Mouse (Mus musculus) frontal cortex, postnatal 25 days (tissue): ENCODE results near the gene Prim2.

ENCODE experiments used
- DNase-seq, 2 experiments: peaks; one replicate each; pipeline ENCODE4 v3.0.0; 2022; ENCODE audit warnings: low spot score in 2 of 2

Prim2 gene

GRCm38 (mm10) chr1:33604087-33604699, 65.4 kb downstream of the Prim2 start:
- DNase-seq: no peak

GRCm38 (mm10) chr1:33599698-33600097, 69.9 kb downstream of the Prim2 start:
- no peak for DNase-seq

- no peak for DNase-seq
Measured at GRCm38 (mm10) chr1:33599019-33599667, 70.5 kb downstream of the Prim2 start.

GRCm38 (mm10) chr1:33597043-33597442, 72.6 kb downstream of the Prim2 start:
- no peak for DNase-seq

GRCm38 (mm10) chr1:33595936-33596335, 73.7 kb downstream of the Prim2 start:
- DNase-seq: no peak

- DNase-seq: no peak
Measured at GRCm38 (mm10) chr1:33594966-33595365, 74.6 kb downstream of the Prim2 start.

- DNase-seq: no peak
Measured at GRCm38 (mm10) chr1:33593718-33594388, 75.7 kb downstream of the Prim2 start.

- DNase-seq: no peak
Measured at GRCm38 (mm10) chr1:33591997-33592608, 77.5 kb downstream of the Prim2 start.

- DNase-seq: no peak
Measured at GRCm38 (mm10) chr1:33590556-33591411, 78.8 kb downstream of the Prim2 start.

- DNase-seq: no peak
Measured at GRCm38 (mm10) chr1:33589531-33589930, 80.1 kb downstream of the Prim2 start.

GRCm38 (mm10) chr1:33588557-33588956, 81.0 kb downstream of the Prim2 start:
- no peak for DNase-seq

- DNase-seq: no peak
Measured at GRCm38 (mm10) chr1:33584590-33584978, 85.0 kb downstream of the Prim2 start.

- DNase-seq: no peak
Measured at GRCm38 (mm10) chr1:33583817-33584589, 85.6 kb downstream of the Prim2 start.

GRCm38 (mm10) chr1:33578593-33578992, 91.0 kb downstream of the Prim2 start:
- DNase-seq: no peak

- no peak for DNase-seq
Measured at GRCm38 (mm10) chr1:33574459-33574858, 95.1 kb downstream of the Prim2 start.

GRCm38 (mm10) chr1:33565764-33566401, 103.7 kb downstream of the Prim2 start:
- no peak for DNase-seq

- no peak for DNase-seq
Measured at GRCm38 (mm10) chr1:33564032-33564431, 105.6 kb downstream of the Prim2 start.

- no peak for DNase-seq
Measured at GRCm38 (mm10) chr1:33563611-33564010, 106.0 kb downstream of the Prim2 start.

- no peak for DNase-seq
Measured at GRCm38 (mm10) chr1:33556638-33557037, 113.0 kb downstream of the Prim2 start.

GRCm38 (mm10) chr1:33555626-33556025, 114.0 kb downstream of the Prim2 start:
- no peak for DNase-seq
